Mouse (Mus musculus) forebrain, embryonic 12.5 days (tissue): ENCODE measurements around the gene Arhgef3. TPM values are rescaled to one million over a fixed set of nuclear protein-coding genes. Genes with fewer than 3 reads are reported as not detected.
A peak's percentile ranks its signal among the peaks of the same experiment; 100 is the strongest.

Source experiments
- ATAC-seq: fragments of 200-750 bp; cut with Nextera tagmentation; 2 replicates; pipeline ENCODE4 v1.8.0; 2017; ENCODE audit warnings: moderate TSS enrichment; ENCODE audit not compliant: low FRiP score
- H3K27ac ChIP-seq: fragments of 300-500 bp; sonication (generic); 2 replicates; pipeline ENCODE4 v1.5.1; 2016; ENCODE audit warnings: mild to moderate bottlenecking
- H3K27me3 ChIP-seq: fragments of 300-500 bp; sonication (generic); 2 replicates; pipeline ENCODE4 v1.6.1; 2016; ENCODE audit warnings: mild to moderate bottlenecking
- H3K36me3 ChIP-seq: fragments of 300-500 bp; sonication (generic); replicated peaks from 2 replicates; pipeline ENCODE4 v1.6.1; 2016; ENCODE audit warnings: mild to moderate bottlenecking
- H3K4me1 ChIP-seq: fragments of 300-500 bp; sonication (generic); 2 replicates; pipeline ENCODE4 v1.6.1; 2016
- H3K4me2 ChIP-seq: fragments of 300-500 bp; sonication (generic); 2 replicates; pipeline ENCODE4 v1.6.1; 2016; ENCODE audit warnings: mild to moderate bottlenecking, moderate library complexity
- H3K4me3 ChIP-seq: fragments of 300-500 bp; sonication (generic); replicated peaks from 2 replicates; pipeline ENCODE4 v1.5.1; 2016; ENCODE audit warnings: mild to moderate bottlenecking
- H3K9ac ChIP-seq: fragments of 300-500 bp; sonication (generic); 2 replicates; pipeline ENCODE4 v1.6.1; 2016; ENCODE audit warnings: mild to moderate bottlenecking
- H3K9me3 ChIP-seq: fragments of 300-500 bp; sonication (generic); 2 replicates; pipeline ENCODE4 v1.6.1; 2016
- WGBS: fragments of 180-500 bp; shearing (Covaris S2); methylation state at CpG from one replicate; pipeline ENCODE4 v1.1.7; 2016; 5-methylcytosine and 5-hydroxymethylcytosine counted together
- polyA plus RNA-seq: library from polyadenylated mRNA; unstranded; fragments of >200 nt; fragmentation: Nextera tagmentation; extraction: Ambion mirVana; gene quantifications from 2 replicates; pipeline ENCODE4 v1.2.1, GENCODE M21; 2016

The Arhgef3 gene
- polyA plus RNA-seq, 1 experiment from 2014 or later, result 2.4 TPM

DNA sequence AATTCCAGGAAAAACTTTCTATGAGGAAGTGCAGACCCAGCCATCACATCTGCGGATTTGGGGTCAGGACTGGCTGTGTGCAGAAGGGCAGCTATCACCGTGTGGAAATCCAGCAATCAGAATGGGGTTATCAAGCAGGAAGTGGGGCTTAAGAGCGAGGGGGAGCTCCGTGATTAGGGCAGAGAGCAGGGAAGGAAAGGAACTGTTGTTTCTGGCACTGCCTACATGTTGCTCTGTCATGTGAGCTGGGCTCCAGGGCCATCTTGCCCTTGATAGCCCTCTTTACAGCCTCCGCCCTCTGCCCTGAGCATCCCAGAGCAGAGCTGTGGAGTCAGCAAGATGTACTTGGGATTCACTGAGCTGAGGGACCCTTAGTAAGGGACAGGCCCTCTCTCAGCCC, 71.2 kb downstream of the Arhgef3 start:
- no peak for ATAC-seq
- H3K9me3 ChIP-seq, result no peaks in the 10 kb centered on the region
- no peak overlapping the region for H3K27ac ChIP-seq
- no peaks in the 10 kb centered on the region for H3K4me1 ChIP-seq
- no peaks in the 10 kb centered on the region for H3K36me3 ChIP-seq
- H3K4me2 ChIP-seq, result no peak overlapping the region
- H3K9ac ChIP-seq, result no peak overlapping the region
- 81% methylated on average over 5 of the region's 5 CpGs for WGBS
- H3K27me3 ChIP-seq, result 0 out of 2 replicates have a peak, but pooled peaks cover 5% of the 10 kb centered on the region
- H3K4me3 ChIP-seq, result no peak overlapping the region

GRCm38 (mm10) chr14:27186596-27186995, 71.9 kb downstream of the Arhgef3 start:
- no peak overlapping the region for H3K4me3 ChIP-seq
- no peaks in the 10 kb centered on the region for H3K9me3 ChIP-seq
- H3K36me3 ChIP-seq, result no peaks in the 10 kb centered on the region
- H3K27me3 ChIP-seq, result 0 out of 2 replicates have a peak, but pooled peaks cover 5% of the 10 kb centered on the region
- no peak for ATAC-seq
- no peak overlapping the region for H3K9ac ChIP-seq
- H3K27ac ChIP-seq, result no peak overlapping the region
- H3K4me1 ChIP-seq, result no peaks in the 10 kb centered on the region
- WGBS, result 84% methylated on average over 4 of the region's 4 CpGs
- no peak overlapping the region for H3K4me2 ChIP-seq

DNA sequence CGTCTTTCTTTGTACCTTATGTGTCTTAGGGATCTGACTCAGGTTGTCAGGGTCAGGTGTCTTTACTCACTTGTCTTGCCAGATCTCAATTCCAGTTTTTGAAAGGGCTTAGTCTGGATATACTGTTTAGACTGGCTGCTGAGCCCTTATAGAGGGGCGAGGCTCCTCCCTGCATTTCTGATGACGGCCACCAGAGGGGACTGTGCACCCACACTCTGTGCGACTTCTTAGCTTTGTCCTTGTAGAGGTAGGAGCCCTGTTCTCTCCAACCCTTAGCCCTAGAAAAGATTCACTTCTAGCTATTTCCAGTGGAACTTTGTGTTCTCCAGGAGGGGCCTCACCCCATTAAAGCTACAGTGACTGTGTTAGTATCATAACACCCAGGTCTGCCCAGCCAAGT, 72.3 kb downstream of the Arhgef3 start:
- Histone ChIP-seq H3K4me1 (no peaks in the 10 kb centered on the region), H3K9ac (no peak overlapping the region), H3K36me3 (no peaks in the 10 kb centered on the region), H3K27ac (no peak overlapping the region), H3K4me2 (no peak overlapping the region), H3K9me3 (no peaks in the 10 kb centered on the region), H3K27me3 (0 out of 2 replicates have a peak, but pooled peaks cover 5% of the 10 kb centered on the region), H3K4me3 (no peak overlapping the region)
- ATAC-seq, result peak; percentile 53; the same call in 1 of the 2 replicates
- 8% methylated on average over 4 of the region's 4 CpGs for WGBS

DNA sequence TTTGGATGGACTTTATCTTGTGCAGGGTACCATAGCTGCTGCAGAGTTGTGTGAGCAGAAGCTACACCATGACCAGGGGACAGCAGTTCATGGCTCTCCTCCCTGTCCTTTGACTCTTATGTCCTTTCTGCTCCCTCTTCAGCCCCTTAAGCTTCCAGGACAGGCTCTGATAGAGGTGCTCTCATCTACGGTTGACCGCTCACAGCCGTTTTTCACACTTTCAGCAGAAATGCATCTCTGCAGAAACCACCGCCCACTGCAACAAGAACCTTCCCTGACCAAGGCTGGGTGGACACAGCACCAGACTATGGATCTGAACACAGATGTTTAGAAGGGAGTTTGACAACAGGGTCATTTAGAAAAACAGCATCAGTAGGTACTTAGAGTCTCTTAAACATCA, 73.2 kb downstream of the Arhgef3 start:
- no peak for ATAC-seq
- Histone ChIP-seq H3K4me3 (no peak overlapping the region), H3K27me3 (0 out of 2 replicates have a peak, but pooled peaks cover 5% of the 10 kb centered on the region), H3K4me2 (no peak overlapping the region), H3K27ac (no peak overlapping the region), H3K4me1 (no peaks in the 10 kb centered on the region), H3K36me3 (no peaks in the 10 kb centered on the region), H3K9ac (no peak overlapping the region), H3K9me3 (no peaks in the 10 kb centered on the region)
- 83% methylated on average over 4 of the region's 4 CpGs for WGBS

- Histone ChIP-seq H3K27me3 (no peaks in the 10 kb centered on the region), H3K4me3 (no peak overlapping the region), H3K4me2 (no peak overlapping the region), H3K9me3 (no peaks in the 10 kb centered on the region), H3K9ac (no peak overlapping the region), H3K4me1 (no peaks in the 10 kb centered on the region), H3K36me3 (no peaks in the 10 kb centered on the region), H3K27ac (no peak overlapping the region)
- ATAC-seq, result no peak
- 41% methylated on average over 3 of the region's 3 CpGs for WGBS
Observed at GRCm38 (mm10) chr14:27192450-27192849, 77.8 kb downstream of the Arhgef3 start.

DNA sequence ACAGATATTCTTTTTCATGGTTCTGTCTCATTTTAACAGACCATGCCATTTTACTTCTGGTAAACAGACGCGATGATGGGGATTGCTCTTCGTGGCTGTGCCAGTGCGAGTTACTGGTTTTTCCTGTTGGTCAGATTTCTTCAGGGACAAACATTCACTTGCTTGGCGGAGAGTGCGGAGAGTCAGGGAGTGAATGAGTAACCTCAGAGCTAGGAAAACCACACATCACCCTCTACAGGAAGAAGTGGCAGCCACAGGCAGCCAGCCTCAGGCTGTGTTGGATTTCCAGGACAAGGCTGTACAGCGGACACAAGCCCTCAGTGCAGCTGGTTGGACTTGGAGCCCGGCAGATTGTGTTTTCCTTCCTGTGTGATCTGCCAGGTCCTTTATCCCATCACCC, 82.3 kb downstream of the Arhgef3 start:
- H3K4me1 ChIP-seq, result no peaks in the 10 kb centered on the region
- no peak overlapping the region for H3K27ac ChIP-seq
- no peaks in the 10 kb centered on the region for H3K27me3 ChIP-seq
- no peak overlapping the region for H3K4me2 ChIP-seq
- 95% methylated on average over 8 of the region's 8 CpGs for WGBS
- no peak for ATAC-seq
- no peaks in the 10 kb centered on the region for H3K36me3 ChIP-seq
- no peak overlapping the region for H3K4me3 ChIP-seq
- H3K9ac ChIP-seq, result no peak overlapping the region
- no peaks in the 10 kb centered on the region for H3K9me3 ChIP-seq

DNA sequence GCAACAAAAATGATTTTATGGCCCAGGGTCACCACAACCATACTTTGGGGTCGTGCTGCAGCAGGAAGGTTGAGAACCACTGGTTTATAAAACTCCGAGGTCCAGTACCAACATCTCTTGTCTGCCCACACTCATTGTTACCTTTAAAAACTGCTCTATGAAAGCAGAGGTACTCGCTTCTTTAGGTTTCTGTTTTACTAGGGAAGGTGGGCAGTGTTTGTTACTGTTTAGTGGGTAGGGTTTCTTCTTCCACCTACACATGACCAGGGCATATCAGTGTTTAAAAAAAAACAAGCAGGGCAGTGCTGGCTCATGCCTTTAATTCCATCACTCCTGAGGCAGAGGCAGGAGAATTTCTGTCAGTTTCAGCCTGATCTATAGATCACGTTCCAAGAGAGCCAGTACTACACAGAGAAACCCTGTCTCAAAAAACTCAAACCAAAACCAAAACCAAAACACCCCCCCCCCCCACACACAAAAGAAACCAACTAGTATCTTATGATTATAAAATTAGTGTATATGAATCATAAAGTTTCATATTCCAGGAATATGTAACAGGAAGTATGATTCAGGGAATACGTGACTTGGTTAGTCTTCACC, 83.9 kb downstream of the Arhgef3 start:
- Histone ChIP-seq H3K36me3 (no peaks in the 10 kb centered on the region), H3K9me3 (no peaks in the 10 kb centered on the region), H3K4me2 (no peak overlapping the region), H3K4me1 (no peaks in the 10 kb centered on the region), H3K27ac (no peak overlapping the region), H3K27me3 (no peaks in the 10 kb centered on the region), H3K4me3 (no peak overlapping the region), H3K9ac (no peak overlapping the region)
- WGBS, result 89% methylated on average over 5 of the region's 5 CpGs
- no peak for ATAC-seq

GRCm38 (mm10) chr14:27199119-27199518, 84.4 kb downstream of the Arhgef3 start:
- Histone ChIP-seq H3K9me3 (no peaks in the 10 kb centered on the region), H3K4me2 (no peak overlapping the region), H3K4me3 (no peak overlapping the region), H3K27ac (no peak overlapping the region), H3K9ac (no peak overlapping the region), H3K4me1 (no peaks in the 10 kb centered on the region), H3K27me3 (no peaks in the 10 kb centered on the region), H3K36me3 (no peaks in the 10 kb centered on the region)
- 81% methylated on average over 3 of the region's 3 CpGs for WGBS
- ATAC-seq, result no peak

DNA sequence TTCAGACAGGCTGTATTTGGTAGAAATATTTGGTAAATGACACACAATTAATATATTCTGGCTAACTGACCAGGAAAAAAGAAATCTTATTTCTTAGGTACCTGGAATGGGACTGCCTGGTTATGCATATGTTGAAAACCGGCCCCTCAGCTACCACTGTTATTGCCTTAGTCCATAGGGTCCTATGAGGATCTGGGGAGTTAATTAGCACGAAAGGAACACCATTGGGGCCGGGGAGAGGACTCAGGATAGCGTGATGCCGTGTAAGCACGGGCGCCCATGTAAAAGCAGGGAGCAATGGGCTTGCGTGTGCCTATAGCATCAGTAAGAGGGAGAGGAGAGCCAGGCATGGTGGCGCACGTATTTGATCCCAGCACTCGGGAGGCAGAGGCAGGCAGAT, 85.2 kb downstream of the Arhgef3 start:
- Histone ChIP-seq H3K4me2 (no peak overlapping the region), H3K27ac (no peak overlapping the region), H3K27me3 (no peaks in the 10 kb centered on the region), H3K4me3 (no peak overlapping the region), H3K4me1 (no peaks in the 10 kb centered on the region), H3K9me3 (no peaks in the 10 kb centered on the region), H3K36me3 (no peaks in the 10 kb centered on the region), H3K9ac (no peak overlapping the region)
- no peak for ATAC-seq
- WGBS, result 94% methylated on average over 11 of the region's 11 CpGs

DNA sequence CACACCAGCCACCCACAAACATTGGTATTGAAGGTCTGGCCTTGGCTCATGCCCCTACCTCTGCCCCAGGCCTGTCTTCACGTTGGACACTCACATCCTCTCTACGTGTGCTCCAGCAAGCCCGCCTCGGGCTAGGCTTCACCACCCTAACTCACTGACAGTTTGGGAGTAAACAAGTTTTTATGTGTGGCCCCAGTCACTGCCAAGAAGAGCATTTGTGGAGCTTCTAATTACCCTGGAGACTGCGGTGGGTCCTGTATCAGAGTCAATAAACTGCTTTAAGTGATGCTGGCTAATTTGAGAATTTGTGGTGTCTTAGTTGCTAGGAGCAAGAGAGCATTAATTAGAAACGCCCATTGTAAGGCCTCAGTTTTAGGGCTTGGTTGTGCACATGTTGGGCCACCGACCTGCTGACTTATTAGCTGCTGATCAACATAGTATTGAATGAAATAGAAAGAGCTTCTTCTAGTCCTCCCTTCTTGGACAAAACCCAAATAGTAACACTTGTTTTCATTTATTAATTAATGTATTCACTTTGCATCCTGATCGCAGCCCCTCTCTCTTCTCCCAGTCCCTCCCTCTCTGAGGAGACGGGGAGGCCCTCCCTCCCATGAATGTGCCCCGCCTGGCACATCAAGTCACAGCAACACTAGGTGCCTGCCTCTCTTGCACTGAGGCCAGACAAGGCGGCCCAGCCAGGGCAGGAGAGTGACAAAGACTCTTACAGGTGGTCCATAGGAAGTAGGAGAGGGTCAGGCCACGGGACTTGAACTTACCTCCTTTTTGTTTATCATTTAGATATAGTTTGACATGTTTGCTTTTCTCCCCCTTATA, 86.3 kb downstream of the Arhgef3 start:
- H3K9ac ChIP-seq, result no peak overlapping the region
- no peaks in the 10 kb centered on the region for H3K36me3 ChIP-seq
- no peak overlapping the region for H3K4me3 ChIP-seq
- no peak overlapping the region for H3K4me2 ChIP-seq
- WGBS, result 64% methylated on average over 12 of the region's 12 CpGs
- H3K27me3 ChIP-seq, result no peaks in the 10 kb centered on the region
- no peaks in the 10 kb centered on the region for H3K4me1 ChIP-seq
- ATAC-seq, result no peak
- H3K27ac ChIP-seq, result no peak overlapping the region
- no peaks in the 10 kb centered on the region for H3K9me3 ChIP-seq

GRCm38 (mm10) chr14:27201824-27202223, 87.1 kb downstream of the Arhgef3 start:
- no peak for ATAC-seq
- Histone ChIP-seq H3K4me3 (no peak overlapping the region), H3K4me1 (no peaks in the 10 kb centered on the region), H3K4me2 (no peak overlapping the region), H3K9ac (no peak overlapping the region), H3K27ac (no peak overlapping the region), H3K27me3 (no peaks in the 10 kb centered on the region), H3K9me3 (no peaks in the 10 kb centered on the region), H3K36me3 (no peaks in the 10 kb centered on the region)
- 39% methylated on average over 5 of the region's 5 CpGs for WGBS

DNA sequence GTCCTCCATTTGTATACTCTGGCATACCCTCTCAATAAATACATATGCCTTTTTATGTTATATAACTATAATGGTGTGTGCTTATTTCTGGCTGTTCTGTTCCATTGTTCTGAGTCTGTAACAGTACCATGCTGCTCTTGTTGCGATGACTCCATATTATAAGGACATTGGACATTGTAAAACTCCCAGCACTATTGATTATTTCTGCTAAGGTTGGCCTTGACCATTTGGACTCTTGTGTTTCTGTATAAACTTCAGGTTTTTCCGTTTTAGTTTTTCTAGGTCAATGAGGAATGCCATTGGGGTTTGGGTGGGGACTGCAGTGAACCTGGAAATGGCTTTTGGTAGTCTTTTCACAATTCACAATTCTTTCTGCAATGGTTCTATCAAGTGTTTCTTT, 90.0 kb downstream of the Arhgef3 start:
- 88% methylated on average over 2 of the region's 2 CpGs for WGBS
- Histone ChIP-seq H3K4me3 (no peak overlapping the region), H3K36me3 (no peaks in the 10 kb centered on the region), H3K27me3 (no peaks in the 10 kb centered on the region), H3K4me1 (no peaks in the 10 kb centered on the region), H3K27ac (no peak overlapping the region), H3K9me3 (no peaks in the 10 kb centered on the region), H3K9ac (no peak overlapping the region), H3K4me2 (no peak overlapping the region)
- no peak for ATAC-seq

GRCm38 (mm10) chr14:27206443-27206842, 91.7 kb downstream of the Arhgef3 start:
- Histone ChIP-seq H3K27me3 (no peaks in the 10 kb centered on the region), H3K27ac (no peak overlapping the region), H3K4me3 (no peak overlapping the region), H3K36me3 (no peaks in the 10 kb centered on the region), H3K9me3 (no peaks in the 10 kb centered on the region), H3K9ac (no peak overlapping the region), H3K4me2 (no peak overlapping the region), H3K4me1 (no peaks in the 10 kb centered on the region)
- no peak for ATAC-seq
